In the genomic region with DNA sequence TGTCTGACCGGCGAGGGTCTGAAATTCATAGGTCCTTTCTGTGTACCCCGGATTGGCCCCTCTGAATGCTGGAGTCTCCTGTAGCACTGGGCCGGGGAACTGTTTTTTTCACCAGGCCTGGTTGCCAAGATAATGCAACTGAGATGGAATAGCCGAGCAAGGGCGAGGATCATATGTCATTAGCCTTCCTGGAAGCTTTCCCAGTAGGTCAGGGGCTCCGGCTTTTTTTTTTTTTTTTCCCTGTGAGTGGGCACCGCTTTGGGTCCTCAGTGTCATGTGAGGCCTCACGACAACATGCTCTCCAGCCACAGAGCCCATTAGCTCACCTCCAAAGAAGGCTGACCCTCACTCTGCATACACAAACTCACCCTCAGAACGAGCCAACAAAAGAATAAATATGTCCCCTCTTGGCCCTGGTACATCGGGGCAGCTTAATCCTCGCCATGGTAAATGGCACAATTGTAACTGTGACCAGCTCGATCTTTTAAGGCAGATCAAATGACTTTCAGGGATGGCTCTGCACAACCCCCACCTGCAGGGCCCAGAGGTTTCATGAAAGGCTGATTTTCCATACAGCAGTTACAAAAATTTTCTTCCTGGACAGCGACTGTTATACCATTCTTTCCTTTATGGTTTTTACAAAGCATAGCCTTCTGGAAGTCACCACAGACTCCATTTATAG, we compare ENCODE assay signal across 8 mouse cellular contexts. TPM values are rescaled to one million over a fixed set of nuclear protein-coding genes. Genes with fewer than 3 reads are reported as not detected.
A peak's percentile ranks its signal among the peaks of the same experiment; 100 is the strongest.
DNase-seq lines count a peak whose midpoint lies in the region; ATAC-seq lines count a peak whose summit lies in the region.

No protein-coding gene starts in this region.

- ATAC-seq in neural tube, embryonic 11.5 days (ENCODE audit: insufficient read depth, low FRiP score, low TSS enrichment): no peak
- no peak; the same call in 1 of the 2 replicates for ATAC-seq in forebrain, embryonic 12.5 days (ENCODE audit: low FRiP score)
- ATAC-seq in hindbrain, embryonic 12.5 days (ENCODE audit: low FRiP score): no peak

- H3K9me3 ChIP-seq in neural tube, embryonic 11.5 days (ENCODE audit: control insufficient read depth, low read length): no peaks in the 10 kb centered on the region
- no peaks in the 10 kb centered on the region for H3K9me3 ChIP-seq in forebrain, embryonic 12.5 days
- no peaks in the 10 kb centered on the region for H3K9me3 ChIP-seq in hindbrain, embryonic 12.5 days (replicated peaks)

- no peak overlapping the region for H3K4me3 ChIP-seq in neural tube, embryonic 11.5 days (ENCODE audit: low read depth, low read length)
- no peak overlapping the region for H3K4me3 ChIP-seq in forebrain, embryonic 12.5 days (replicated peaks)
- no peak overlapping the region for H3K4me3 ChIP-seq in hindbrain, embryonic 12.5 days

- 64% methylated on average over 14 of the region's 14 CpGs for WGBS in neural tube, embryonic 11.5 days
- 47% methylated on average over 14 of the region's 14 CpGs for WGBS in forebrain, embryonic 12.5 days
- WGBS in hindbrain, embryonic 12.5 days: 42% methylated on average over 14 of the region's 14 CpGs

- peaks cover 4% of the 10 kb centered on the region; the same call in 1 of the 2 replicates for H3K4me1 ChIP-seq in neural tube, embryonic 11.5 days (ENCODE audit: control insufficient read depth, insufficient read depth, low read length)
- peaks cover 43% of the 10 kb centered on the region for H3K4me1 ChIP-seq in forebrain, embryonic 12.5 days
- H3K4me1 ChIP-seq in hindbrain, embryonic 12.5 days: peaks cover 37% of the 10 kb centered on the region

- 0 out of 2 replicates have a peak overlapping the region, but pooled peaks have one; percentile 42 for H3K27ac ChIP-seq in neural tube, embryonic 11.5 days (ENCODE audit: low read depth, low read length)
- H3K27ac ChIP-seq in forebrain, embryonic 12.5 days: 0 out of 2 replicates have a peak overlapping the region, but pooled peaks have one; percentile 33
- peak overlapping the region; percentile 69 for H3K27ac ChIP-seq in hindbrain, embryonic 12.5 days

- no peak overlapping the region for H3K9ac ChIP-seq in neural tube, embryonic 11.5 days (ENCODE audit: low read length)
- H3K9ac ChIP-seq in forebrain, embryonic 12.5 days: no peak overlapping the region
- H3K9ac ChIP-seq in hindbrain, embryonic 12.5 days: no peak overlapping the region

- no peaks in the 10 kb centered on the region for H3K27me3 ChIP-seq in neural tube, embryonic 11.5 days (ENCODE audit: control insufficient read depth, insufficient read depth, low read length)
- H3K27me3 ChIP-seq in forebrain, embryonic 12.5 days: 0 out of 2 replicates have a peak, but pooled peaks cover 8% of the 10 kb centered on the region
- H3K27me3 ChIP-seq in hindbrain, embryonic 12.5 days: no peaks in the 10 kb centered on the region

- no peaks in the 10 kb centered on the region for H3K36me3 ChIP-seq in neural tube, embryonic 11.5 days (ENCODE audit: control insufficient read depth, insufficient read depth, low read length)
- H3K36me3 ChIP-seq in forebrain, embryonic 12.5 days (replicated peaks): no peaks in the 10 kb centered on the region
- H3K36me3 ChIP-seq in hindbrain, embryonic 12.5 days: no peaks in the 10 kb centered on the region

- no peak overlapping the region for H3K4me2 ChIP-seq in neural tube, embryonic 11.5 days (ENCODE audit: low read depth)
- H3K4me2 ChIP-seq in forebrain, embryonic 12.5 days: no peak overlapping the region
- H3K4me2 ChIP-seq in hindbrain, embryonic 12.5 days (replicated peaks): no peak overlapping the region

- no peak for DNase-seq in neural tube, embryonic 11.5 days (ENCODE audit: low spot score)
- no peak for DNase-seq in neural tube, embryonic 10.5 days (ENCODE audit: extremely low spot score, low spot score)
- DNase-seq in retina, embryonic 14.5 days (ENCODE audit: low spot score): peak; percentile 55
- no peak for DNase-seq in thymus, postnatal 4 days
- DNase-seq in lung, postnatal 14 days: no peak
- DNase-seq in left cerebral cortex, adult 18-20 months (ENCODE audit: low spot score in 2 of 2): no peak

RNA-seq across cellular contexts. Expression of gene Pbx1, which starts 44.3 kb away (rescaled TPM):
- 45.8 and 47.9 TPM in 2 replicates for polyA plus RNA-seq in neural tube, embryonic 11.5 days (2014; fragmentation: Nextera tagmentation; extraction: Ambion mirVana)
- polyA plus RNA-seq in forebrain, embryonic 12.5 days (2016; fragmentation: Nextera tagmentation; extraction: Ambion mirVana): 69.4 and 72.2 TPM in 2 replicates
- 56.3 and 59.8 TPM in 2 replicates for polyA plus RNA-seq in hindbrain, embryonic 12.5 days (2016; fragmentation: Nextera tagmentation; extraction: Ambion mirVana)
- total RNA-seq in left cerebral cortex, adult 18-20 months (2021): 100 to 1,000 TPM; 130 to 135 TPM
